Mouse (Mus musculus) macrophage (primary cell): Measurements from ENCODE around the gene Mecom. TPM values are rescaled to one million over a fixed set of nuclear protein-coding genes. Genes with fewer than 3 reads are reported as not detected.

Experiments
- H3K27ac ChIP-seq: fragments of 350-480 bp; formaldehyde crosslinking; 2 replicates; pipeline ENCODE4 v1.9.0; 2021
- H3K36me3 ChIP-seq: fragments of 350-480 bp; formaldehyde crosslinking; 2 replicates; pipeline ENCODE4 v1.9.0; 2021; ENCODE audit errors: inconsistent target
- H3K4me3 ChIP-seq: fragments of 350-480 bp; formaldehyde crosslinking; 2 replicates; pipeline ENCODE4 v1.9.0; 2021; ENCODE audit errors: inconsistent target
- H3K79me2 ChIP-seq: fragments of 350-480 bp; formaldehyde crosslinking; 2 replicates; pipeline ENCODE4 v1.9.0; 2021; ENCODE audit errors: inconsistent target
- WGBS: methylation state at CpG from one replicate; pipeline ENCODE4 v1.1.7; 2026; ENCODE audit warnings: inconsistent platforms; ENCODE audit not compliant: missing documents; 5-methylcytosine and 5-hydroxymethylcytosine counted together
- polyA plus RNA-seq: library from polyadenylated mRNA; stranded (reverse); fragments of 250-400 nt; gene quantifications from 3 replicates; pipeline ENCODE4 v1.2.4, GENCODE M21; 2018; ENCODE audit warnings: inconsistent platforms

The Mecom gene
- polyA plus RNA-seq, 1 experiment from 2014 or later: not detected

DNA sequence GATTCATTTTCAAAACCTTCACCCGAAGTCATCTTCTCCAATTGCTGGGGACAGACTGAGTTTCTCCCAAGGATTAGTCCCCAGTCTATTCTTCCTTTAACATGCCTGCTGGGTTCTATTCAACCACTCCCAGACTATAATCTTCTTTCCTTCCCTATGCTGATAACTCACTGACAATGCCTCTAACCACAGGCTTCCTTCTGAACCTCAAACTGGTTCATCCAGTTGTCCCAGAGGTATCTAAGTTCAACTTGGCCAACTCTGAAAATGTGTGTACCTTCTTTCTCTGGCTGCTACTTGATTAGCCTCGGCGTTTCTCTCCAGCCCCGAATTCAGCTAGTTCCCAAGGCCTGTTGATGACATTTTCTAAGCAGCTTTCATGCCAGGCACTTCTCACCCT is 499.7 kb downstream of the Mecom start:
- WGBS: 91% methylated on average over 4 of the region's 4 CpGs
- Histone ChIP-seq H3K79me2 (no peaks in the 10 kb centered on the region), H3K27ac (no peak overlapping the region), H3K4me3 (no peak overlapping the region), H3K36me3 (no peaks in the 10 kb centered on the region)

DNA sequence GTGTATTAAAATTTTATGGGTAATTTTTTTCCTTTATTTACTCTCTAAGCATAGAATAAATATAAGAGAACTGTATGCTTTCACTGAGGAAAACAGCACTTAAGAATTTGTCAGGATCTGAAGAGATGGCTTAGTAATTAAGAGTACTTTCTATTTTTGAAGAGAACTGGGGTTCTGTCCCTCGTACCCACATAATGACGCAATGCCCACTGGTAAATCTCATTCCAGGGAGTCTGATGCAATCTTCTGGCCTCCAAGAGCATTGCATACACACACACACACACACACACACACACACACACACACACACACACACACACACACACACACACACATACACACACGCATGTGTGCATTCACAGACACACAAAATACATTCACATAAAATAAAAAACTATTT is 504.3 kb downstream of the Mecom start:
- WGBS: 32% methylated on average over 3 of the region's 3 CpGs

DNA sequence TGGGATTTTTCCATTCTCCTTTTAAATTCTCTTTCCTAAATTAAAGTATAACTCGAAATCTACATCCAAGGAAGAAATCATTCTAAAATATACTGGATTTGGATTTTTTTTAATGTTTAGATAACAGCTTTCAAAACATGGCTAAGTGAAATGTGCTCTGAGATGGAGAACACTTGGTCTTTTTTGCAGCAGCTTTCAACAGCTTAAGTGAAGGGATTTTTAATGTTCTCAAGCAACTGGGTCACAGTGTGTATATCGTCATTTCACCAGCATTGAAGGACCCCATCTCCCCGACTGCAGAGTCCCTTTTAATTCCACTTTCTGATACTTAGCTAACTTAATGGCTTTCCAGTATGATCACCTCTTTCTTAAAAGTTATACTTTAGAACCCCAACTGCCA is 509.3 kb downstream of the Mecom start:
- WGBS: 85% methylated on average over 3 of the region's 3 CpGs
- no peaks in the 10 kb centered on the region for H3K36me3 ChIP-seq
- H3K79me2 ChIP-seq: no peaks in the 10 kb centered on the region
- H3K4me3 ChIP-seq: no peak overlapping the region
- H3K27ac ChIP-seq: no peak overlapping the region

More for the DNA sequence above, 504.3 kb downstream of the Mecom start:
- H3K79me2 ChIP-seq: no peaks in the 10 kb centered on the region
- no peaks in the 10 kb centered on the region for H3K36me3 ChIP-seq
- H3K4me3 ChIP-seq: no peak overlapping the region
- H3K27ac ChIP-seq: no peak overlapping the region

DNA sequence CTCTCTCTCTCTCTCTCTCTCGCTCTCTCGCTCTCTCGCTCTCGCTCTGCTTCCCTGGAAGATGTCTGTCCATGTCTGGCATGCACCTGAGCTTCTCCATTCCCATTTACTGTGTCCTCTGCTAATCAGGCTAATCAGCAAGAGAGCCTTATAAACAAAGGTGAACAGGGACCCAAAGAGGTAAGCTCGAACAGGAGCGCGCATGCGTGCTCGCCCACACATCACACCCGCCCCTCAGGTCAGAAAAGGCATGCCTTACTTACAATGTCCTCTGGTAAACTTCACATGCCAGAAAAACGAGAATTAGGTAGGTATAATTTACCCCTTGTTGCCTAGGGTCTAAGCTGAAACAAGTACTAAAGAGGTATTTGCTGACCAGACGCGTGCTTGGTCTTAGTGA is 527.8 kb downstream of the Mecom start:
- Histone ChIP-seq H3K27ac (no peak overlapping the region), H3K4me3 (no peak overlapping the region), H3K79me2 (no peaks in the 10 kb centered on the region), H3K36me3 (no peaks in the 10 kb centered on the region)
- WGBS: 91% methylated on average over 9 of the region's 13 CpGs

DNA sequence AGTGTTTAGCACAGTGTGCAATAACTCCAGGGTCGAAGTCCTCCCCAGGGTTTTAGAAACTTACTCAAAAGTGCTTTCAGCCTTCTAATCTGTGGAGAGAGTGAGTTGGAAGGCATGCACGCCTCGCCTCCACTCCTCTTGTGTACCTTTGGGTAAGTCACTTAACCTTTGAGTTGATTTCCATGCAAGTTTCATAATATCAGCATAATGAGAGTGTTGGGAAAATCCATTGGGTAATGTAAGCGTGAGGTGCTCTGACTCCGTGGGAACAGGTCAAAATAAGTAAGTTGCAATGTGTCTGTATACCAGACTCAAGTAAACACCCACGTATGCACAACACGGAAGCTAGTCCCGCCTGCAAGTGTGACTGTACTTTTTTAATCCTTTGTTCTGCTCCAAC is 528.4 kb downstream of the Mecom start:
- WGBS: 86% methylated on average over 8 of the region's 8 CpGs
- H3K27ac ChIP-seq: no peak overlapping the region
- no peaks in the 10 kb centered on the region for H3K79me2 ChIP-seq
- no peaks in the 10 kb centered on the region for H3K36me3 ChIP-seq
- H3K4me3 ChIP-seq: no peak overlapping the region

DNA sequence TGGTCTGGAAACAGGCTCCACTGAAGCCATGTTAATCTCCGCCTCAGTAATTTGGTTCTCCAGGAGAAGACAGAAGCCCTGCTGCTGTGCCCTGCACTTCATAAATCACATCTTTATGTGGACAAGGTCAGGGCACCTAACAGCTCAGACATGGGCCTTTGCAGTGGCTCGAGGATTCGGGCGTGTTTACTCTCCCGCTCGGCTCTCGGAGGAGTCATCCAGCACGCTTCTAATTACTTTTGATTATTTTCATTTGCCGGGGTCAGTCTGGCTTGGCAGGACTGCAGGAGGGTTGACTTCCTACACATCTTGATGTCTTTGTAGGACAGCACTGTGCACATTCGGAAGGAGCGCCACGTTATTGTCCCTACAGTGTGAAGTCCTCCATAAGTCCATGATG is 529.6 kb downstream of the Mecom start:
- no peaks in the 10 kb centered on the region for H3K36me3 ChIP-seq
- H3K79me2 ChIP-seq: no peaks in the 10 kb centered on the region
- no peak overlapping the region for H3K4me3 ChIP-seq
- no peak overlapping the region for H3K27ac ChIP-seq
- 89% methylated on average over 11 of the region's 12 CpGs for WGBS

DNA sequence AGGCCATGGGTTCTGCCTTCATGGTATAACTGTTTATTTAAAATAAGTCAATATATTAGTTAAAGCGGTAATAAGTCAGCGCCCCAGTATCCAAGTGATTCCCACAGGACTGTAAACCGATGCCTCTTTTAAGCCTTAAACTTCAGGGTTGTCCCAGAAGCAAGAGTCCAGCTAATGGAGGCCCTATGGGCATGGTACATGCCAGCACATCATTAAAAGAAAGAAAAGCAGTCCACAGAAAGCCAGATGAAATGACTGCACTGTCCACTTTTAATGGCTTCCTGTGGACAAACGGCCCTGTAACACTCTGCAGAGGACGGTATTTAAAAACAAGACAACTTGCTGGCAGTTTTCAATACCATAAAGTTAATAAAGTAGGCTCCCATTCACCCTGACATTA is 531.0 kb downstream of the Mecom start:
- Histone ChIP-seq H3K27ac (no peak overlapping the region), H3K79me2 (no peaks in the 10 kb centered on the region), H3K4me3 (no peak overlapping the region), H3K36me3 (no peaks in the 10 kb centered on the region)
- WGBS: 87% methylated on average over 5 of the region's 5 CpGs

DNA sequence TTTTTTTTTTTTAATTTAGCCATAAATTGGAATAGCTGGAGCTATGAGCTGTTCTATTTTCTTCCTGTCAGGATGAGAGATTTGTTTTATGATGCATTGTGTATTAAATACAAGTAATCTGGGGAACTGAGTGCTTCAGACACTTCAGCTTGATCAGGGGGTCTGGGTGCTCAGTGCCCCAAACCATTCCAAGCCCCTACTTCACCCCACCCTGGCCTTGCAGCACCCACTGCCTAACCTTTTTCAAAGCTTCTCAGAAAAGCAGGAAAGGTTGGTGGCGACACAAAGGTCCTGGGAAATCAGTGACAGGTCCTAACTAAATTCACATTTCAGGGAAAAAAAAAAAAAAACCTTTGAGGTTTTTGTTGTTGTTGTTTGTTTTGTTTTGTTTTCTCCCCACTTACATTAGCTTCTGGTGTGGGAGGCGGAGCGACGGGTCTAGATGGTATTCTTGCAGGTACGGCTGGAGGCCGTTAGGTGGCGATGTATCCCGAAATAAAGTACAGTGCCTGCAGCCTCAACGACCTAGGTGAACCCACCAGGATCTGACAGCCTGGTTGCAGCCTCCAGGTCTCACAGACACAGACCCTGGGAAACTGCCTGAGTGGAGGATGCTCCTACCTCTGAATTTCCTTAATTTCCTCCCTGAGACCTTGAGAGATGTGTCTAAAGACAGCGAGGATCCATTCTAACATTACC is 532.7 kb downstream of the Mecom start:
- Histone ChIP-seq H3K27ac (no peak overlapping the region), H3K79me2 (no peaks in the 10 kb centered on the region), H3K36me3 (no peaks in the 10 kb centered on the region), H3K4me3 (no peak overlapping the region)
- 14% methylated on average over 10 of the region's 10 CpGs for WGBS

DNA sequence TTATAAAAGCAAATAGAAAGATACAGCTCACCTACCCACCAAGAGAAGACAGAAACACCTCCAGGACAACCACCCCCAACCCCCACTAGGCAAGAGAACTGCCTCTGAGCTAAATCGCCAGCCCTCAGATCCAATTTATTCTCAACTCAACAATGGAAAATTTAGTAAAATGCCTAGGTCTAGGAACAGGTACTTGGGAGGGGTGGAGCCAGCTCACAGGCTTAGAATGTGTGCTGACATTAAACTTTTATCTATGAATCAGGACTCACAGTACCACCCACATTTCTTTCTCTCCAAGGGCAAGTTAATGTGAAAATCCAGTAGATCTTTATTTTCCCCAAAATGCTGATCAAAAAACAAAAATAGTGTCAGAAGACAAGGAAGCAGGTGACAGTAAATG is 533.5 kb downstream of the Mecom start:
- no peak overlapping the region for H3K4me3 ChIP-seq
- no peak overlapping the region for H3K27ac ChIP-seq
- WGBS: 100% methylated on average over 1 of the region's 1 CpGs
- no peaks in the 10 kb centered on the region for H3K79me2 ChIP-seq
- H3K36me3 ChIP-seq: no peaks in the 10 kb centered on the region

DNA sequence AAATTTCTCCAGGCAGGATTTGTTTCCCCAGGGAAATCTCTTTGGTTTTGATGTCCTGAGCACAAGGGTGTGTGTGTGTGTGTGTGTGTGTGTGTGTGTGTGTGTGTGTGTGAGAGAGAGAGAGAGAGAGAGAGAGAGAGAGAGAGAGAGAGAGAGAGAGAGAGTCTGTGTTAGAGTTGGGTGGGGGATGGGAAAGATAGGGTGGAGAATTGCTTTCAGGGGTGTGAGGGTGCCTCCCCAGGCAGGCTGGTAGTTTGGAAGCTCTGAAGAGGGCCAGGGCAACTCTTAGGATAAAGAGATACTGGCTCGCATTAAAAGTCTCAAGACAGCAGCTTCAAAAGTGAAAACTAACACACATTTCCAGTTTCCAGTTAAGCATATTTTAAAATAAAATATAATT is 534.4 kb downstream of the Mecom start:
- no peaks in the 10 kb centered on the region for H3K36me3 ChIP-seq
- no peak overlapping the region for H3K4me3 ChIP-seq
- no peak overlapping the region for H3K27ac ChIP-seq
- 86% methylated on average over 1 of the region's 1 CpGs for WGBS
- no peaks in the 10 kb centered on the region for H3K79me2 ChIP-seq

DNA sequence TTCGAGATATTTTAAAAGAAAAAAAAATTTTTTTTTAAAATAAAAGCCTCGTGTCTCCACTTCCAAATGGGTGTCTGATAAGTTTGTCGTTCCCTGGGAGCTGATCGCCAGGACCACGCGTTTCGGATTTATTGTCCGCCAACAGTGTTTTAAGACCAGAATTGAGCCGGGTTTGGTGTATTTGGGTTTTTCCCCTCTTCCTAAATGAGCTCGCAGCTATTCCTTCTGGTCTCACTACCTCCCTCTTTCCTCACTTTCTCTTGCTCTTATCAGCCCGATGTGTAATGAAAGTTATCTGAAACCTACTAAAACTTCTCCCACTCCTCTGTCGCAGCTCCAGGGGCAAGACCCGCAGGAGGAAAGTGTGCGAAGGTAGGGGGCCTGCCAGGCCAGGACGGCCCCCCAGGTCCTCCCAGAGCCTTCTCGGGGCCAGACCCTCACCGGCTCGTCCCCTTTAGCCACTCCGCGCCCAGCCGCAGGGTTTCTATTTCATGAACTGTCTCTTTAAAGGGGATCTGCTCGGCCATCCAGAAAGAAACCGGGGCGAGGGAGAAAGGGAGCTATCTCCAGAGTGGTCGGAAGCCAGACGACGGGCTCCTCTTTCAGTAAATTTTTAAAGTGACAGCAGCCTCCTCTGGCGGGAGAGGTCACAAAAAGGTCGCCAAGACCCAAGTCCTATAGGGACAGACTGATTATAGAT is 535.0 kb downstream of the Mecom start:
- Histone ChIP-seq H3K79me2 (no peaks in the 10 kb centered on the region), H3K4me3 (peak overlapping the region; percentile 19; the same call in 1 of the 2 replicates)
- WGBS: 3% methylated on average over 29 of the region's 29 CpGs

DNA sequence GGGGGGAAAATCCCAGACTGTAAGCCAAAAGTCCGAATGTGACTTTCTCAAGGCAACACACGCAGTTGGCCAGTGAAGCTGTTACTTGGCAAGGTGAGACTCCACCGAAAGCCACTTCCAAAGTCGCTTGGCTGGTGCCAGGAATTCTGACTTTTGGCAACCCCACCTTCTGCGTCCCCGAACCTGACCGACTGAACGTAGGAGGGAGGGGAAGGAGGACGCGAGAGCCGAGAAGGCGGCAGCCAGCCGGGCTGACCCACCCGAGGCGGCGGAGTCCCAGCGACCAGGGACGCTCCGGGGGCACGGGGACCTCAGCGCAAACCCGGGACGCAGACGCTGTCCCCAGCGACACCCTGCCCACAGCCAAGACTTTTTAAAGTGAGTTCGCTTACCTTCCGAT is 535.7 kb downstream of the Mecom start:
- Histone ChIP-seq H3K27ac (no peak overlapping the region), H3K4me3 (peak overlapping the region; percentile 19; the same call in 1 of the 2 replicates), H3K79me2 (no peaks in the 10 kb centered on the region), H3K36me3 (no peaks in the 10 kb centered on the region)
- 2% methylated on average over 27 of the region's 27 CpGs for WGBS

More for the DNA sequence above, 535.0 kb downstream of the Mecom start:
- Histone ChIP-seq H3K27ac (no peak overlapping the region), H3K36me3 (no peaks in the 10 kb centered on the region)

DNA sequence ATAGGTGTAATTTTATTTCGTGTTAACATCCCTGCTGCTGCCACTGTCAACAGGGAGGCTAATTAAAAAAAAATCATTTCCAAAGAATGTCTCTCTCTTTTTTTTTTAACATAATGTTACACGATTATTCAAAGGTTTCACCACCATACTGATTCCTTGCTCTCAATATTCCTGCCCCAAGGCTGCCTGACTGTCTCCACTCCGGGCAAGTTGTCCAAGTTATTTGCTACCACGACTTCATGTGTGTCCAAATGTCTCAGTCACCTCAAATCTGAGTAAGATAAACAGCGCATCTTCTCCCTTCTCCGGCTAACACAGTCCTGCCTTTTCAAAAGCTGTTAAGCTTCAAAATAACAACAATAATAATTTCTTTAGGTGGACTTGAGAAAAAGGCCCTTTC is 536.1 kb downstream of the Mecom start:
- H3K27ac ChIP-seq: no peak overlapping the region
- no peak overlapping the region for H3K4me3 ChIP-seq
- H3K79me2 ChIP-seq: no peaks in the 10 kb centered on the region
- H3K36me3 ChIP-seq: no peaks in the 10 kb centered on the region
- 7% methylated on average over 6 of the region's 6 CpGs for WGBS

DNA sequence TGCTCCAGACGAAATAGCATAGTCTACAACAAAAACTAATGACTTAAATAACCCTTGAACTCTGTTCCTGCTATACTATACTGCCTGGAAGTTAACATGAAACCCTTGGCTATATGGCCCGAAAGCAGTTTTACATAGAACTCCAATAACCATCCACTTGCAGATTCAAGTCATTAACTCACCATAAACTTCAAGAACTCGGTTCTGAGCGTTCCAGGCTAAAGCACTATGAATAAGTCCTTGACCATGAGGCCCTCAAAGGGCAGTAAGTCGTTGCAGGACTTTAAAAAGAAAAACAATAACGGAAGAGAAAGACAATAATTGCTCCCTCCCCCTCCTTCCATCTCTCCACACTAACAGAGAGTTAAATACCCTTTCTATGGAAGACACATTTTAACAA is 536.9 kb downstream of the Mecom start:
- no peak overlapping the region for H3K4me3 ChIP-seq
- no peaks in the 10 kb centered on the region for H3K79me2 ChIP-seq
- WGBS: 27% methylated on average over 6 of the region's 6 CpGs
- H3K36me3 ChIP-seq: no peaks in the 10 kb centered on the region
- H3K27ac ChIP-seq: no peak overlapping the region

DNA sequence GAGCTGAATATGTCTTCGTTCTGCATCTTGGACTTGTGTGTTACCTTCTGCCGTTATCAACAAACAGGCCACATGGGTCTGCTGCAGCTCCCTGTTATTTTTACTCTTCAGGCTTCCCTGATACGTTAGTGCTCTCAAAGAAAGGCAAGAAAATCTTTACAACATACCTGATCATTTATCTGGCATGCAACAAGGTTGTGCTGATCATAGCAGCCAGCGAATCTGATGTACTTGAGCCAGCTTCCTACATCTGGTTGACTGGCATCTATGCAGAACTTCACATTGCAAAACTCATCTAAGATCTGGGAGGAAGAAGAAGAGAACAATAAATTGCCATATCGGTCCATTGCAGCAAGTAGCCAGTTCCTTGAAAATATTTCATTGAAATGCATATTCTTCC is 538.2 kb downstream of the Mecom start:
- Histone ChIP-seq H3K36me3 (no peaks in the 10 kb centered on the region), H3K4me3 (no peak overlapping the region), H3K27ac (no peak overlapping the region), H3K79me2 (no peaks in the 10 kb centered on the region)
- WGBS: 21% methylated on average over 5 of the region's 5 CpGs
